Mouse (Mus musculus): ENCODE data around the gene Haus8. TPM values are rescaled to one million over a fixed set of nuclear protein-coding genes. Genes with fewer than 3 reads are reported as not detected.

The Haus8 gene
- total RNA-seq (2012; rRNA removed) (25.1 and 33.7 TPM in 2 replicates), total RNA-seq (2014; rRNA removed) (21.0 and 25.2 TPM in 2 replicates), polyA plus RNA-seq (2012; ENCODE audit: insufficient read length, low read depth) (30.3 and 40.5 TPM in 2 replicates)

- peak within 1 kb of the TSS; percentile 84 to 98 (median 88) for H3K4me3 ChIP-seq (replicated peaks in 1 of 3; ENCODE audit: low read depth in 2 of 3, low read length in 2 of 3, poor library complexity in 1 of 3)
- H3K79me2 ChIP-seq (replicated peaks; ENCODE audit: control insufficient read depth, extremely low read depth, insufficient read depth, poor library complexity, severe bottlenecking), result peaks cover 15% of the 10 kb centered on the region
- H3K4me1 ChIP-seq (ENCODE audit: control insufficient read depth in 1 of 2, insufficient read depth in 2 of 2), result peaks cover 15 to 48% of the 10 kb centered on the region in 2 experiments
- dilution Hi-C loops (cut with MboI; ENCODE audit: extremely low pct_ligation_motif_present, extremely low pct_unique_long_range_greater_than_20kb, low sequenced_read_pairs), result no loop called here
- DNase-seq (ENCODE audit: extremely low read depth), result peak; percentile 99
- H3K9ac ChIP-seq (ENCODE audit: insufficient read depth, low read depth), result peak within 1 kb of the TSS; percentile 77
- H3K36me3 ChIP-seq (replicated peaks in 1 of 2; ENCODE audit: control insufficient read depth in 1 of 2, insufficient read depth in 1 of 2, low read length in 1 of 2), result peaks cover 5 to 49% of the 10 kb centered on the region in 2 experiments
- H3K4me2 ChIP-seq (ENCODE audit: insufficient read depth, low read depth, poor library complexity, severe bottlenecking), result peak within 1 kb of the TSS; percentile 65
- no peaks in the 10 kb centered on the region for H3K27me3 ChIP-seq (replicated peaks)
- no peaks in the 10 kb centered on the region for H3K9me3 ChIP-seq (replicated peaks; ENCODE audit: low read length)
- H3K27ac ChIP-seq (ENCODE audit: insufficient read depth, low read depth), result peak within 1 kb of the TSS; percentile 32; the same call in 1 of the 2 replicates
- in situ Hi-C loops (cut with MboI; ENCODE audit: low pct_ligation_motif_present, low pct_unique_long_range_greater_than_20kb, low sequenced_read_pairs), result loop anchor here (5.0 kb wide), 1 partner anchor 50 kb away; no protein-coding TSS in a partner anchor
- TF ChIP-seq MAZ (IDR thresholded peaks at IDR 0.05; ENCODE audit: low read depth, low read length) (peak; percentile 80), SIN3A (IDR thresholded peaks at IDR 0.05; ENCODE audit: low read length) (no peak; the same call in 1 of the 2 replicates), RAD21 (IDR thresholded peaks at IDR 0.05; ENCODE audit: low read depth, low read length) (peak; percentile 30), KAT2A (IDR thresholded peaks at IDR 0.05; ENCODE audit: insufficient replicate concordance, low read length) (peak; percentile 55; the same call in 1 of the 2 replicates), BHLHE40 (IDR thresholded peaks at IDR 0.05; ENCODE audit: low read depth, low read length) (peak; percentile 41; the same call in 1 of the 2 replicates), USF1 (IDR thresholded peaks at IDR 0.05; ENCODE audit: low read depth, low read length) (no peak), TCF12 (IDR thresholded peaks at IDR 0.05; ENCODE audit: low read depth, low read length) (peak; percentile 80), TBP (conservative IDR thresholded peaks at IDR 0.05; ENCODE audit: low read depth, low read length) (peak; percentile 94), ELF1 (IDR thresholded peaks at IDR 0.05; ENCODE audit: low read depth, low read length) (peak; percentile 98), NELFE (IDR thresholded peaks at IDR 0.05; ENCODE audit: low read depth, low read length) (peak; percentile 89), RCOR1 (conservative IDR thresholded peaks at IDR 0.05; ENCODE audit: low read depth, low read length) (no peak), CHD1 (IDR thresholded peaks at IDR 0.05; ENCODE audit: low read depth, low read length) (no peak), UBTF (IDR thresholded peaks at IDR 0.05; ENCODE audit: low read depth, low read length) (0 out of 2 replicates have a peak, but pooled peaks have one; percentile 24), PAX5 (IDR thresholded peaks at IDR 0.05; ENCODE audit: low read length) (no peak), MYC (IDR thresholded peaks at IDR 0.05; ENCODE audit: low read depth, low read length) (0 out of 2 replicates have a peak, but pooled peaks have one; percentile 54), ZC3H11A (IDR thresholded peaks at IDR 0.05; ENCODE audit: low read depth, low read length) (no peak), SMC3 (IDR thresholded peaks at IDR 0.05; ENCODE audit: low read depth, low read length) (peak; percentile 41), MAX (IDR thresholded peaks at IDR 0.05; ENCODE audit: low read length) (no peak; the same call in none of the 2 replicates), ZMIZ1 (IDR thresholded peaks at IDR 0.05; ENCODE audit: low read depth, low read length) (peak; percentile 85; the same call in 1 of the 2 replicates), EP300 (IDR thresholded peaks at IDR 0.05; ENCODE audit: low read length) (no peak), E2F4 (IDR thresholded peaks at IDR 0.05; ENCODE audit: insufficient replicate concordance, low read depth, low read length) (peak; percentile 87; the same call in 1 of the 2 replicates), ETS1 (conservative IDR thresholded peaks at IDR 0.05; ENCODE audit: low read depth, low read length) (0 out of 2 replicates have a peak, but pooled peaks have one; percentile 35), CTCF (conservative IDR thresholded peaks at IDR 0.05 in 1 of 2, IDR thresholded peaks at IDR 0.05 in 1 of 2; ENCODE audit: low read depth in 2 of 2, low read length in 2 of 2) (peak in 1 of 2 experiments; percentile 48; a peak in 2 of 4 replicates), CHD2 (IDR thresholded peaks at IDR 0.05; ENCODE audit: low read length) (peak; percentile 21; the same call in 1 of the 2 replicates), JUN (IDR thresholded peaks at IDR 0.05; ENCODE audit: insufficient read depth, low read depth, low read length) (no peak), POLR2A (IDR thresholded peaks at IDR 0.05; ENCODE audit: low read depth, low read length) (peak; percentile 97), JUND (conservative IDR thresholded peaks at IDR 0.05; ENCODE audit: low read depth, low read length) (no peak), POLR2AphosphoS2 (IDR thresholded peaks at IDR 0.05; ENCODE audit: low read depth, low read length) (peak; percentile 73; the same call in 1 of the 2 replicates), HCFC1 (IDR thresholded peaks at IDR 0.05; ENCODE audit: low read depth, low read length) (peak; percentile 41; the same call in 1 of the 2 replicates), MXI1 (IDR thresholded peaks at IDR 0.05; ENCODE audit: low read depth, low read length) (peak; percentile 57; the same call in 1 of the 2 replicates), ZNF384 (IDR thresholded peaks at IDR 0.05; ENCODE audit: low read depth, low read length) (no peak), IRF4 (IDR thresholded peaks at IDR 0.05; ENCODE audit: low read depth, low read length) (peak; percentile 42; the same call in 1 of the 2 replicates), ZKSCAN1 (IDR thresholded peaks at IDR 0.05; ENCODE audit: borderline replicate concordance, low read depth, low read length) (no peak), NRF1 (IDR thresholded peaks at IDR 0.05; ENCODE audit: low read depth, low read length) (peak; percentile 38; the same call in 1 of the 2 replicates), GABPA (IDR thresholded peaks at IDR 0.05; ENCODE audit: insufficient replicate concordance, low read depth, low read length) (no peak), MEF2A (IDR thresholded peaks at IDR 0.05; ENCODE audit: borderline replicate concordance, low read depth, low read length) (0 out of 2 replicates have a peak, but pooled peaks have one; percentile 5)
These were observed at the start of gene Haus8, which contains the start of gene Myo9b for GRCm38 (mm10) chr8:71272286-71273150. TSS of gene Haus8 (minus strand) at chr8:71272934. TSS of gene Myo9b (plus strand) at chr8:71272714.

Measured in CH12.LX (cell line).